Mouse (Mus musculus): ENCODE measurements at regions not wholly inside any gene's neighbourhood (a gene's known extent, or its start where the extent isn't known, plus 50 kb on each side); places are given as distances from the start of the nearest gene placed in this dataset.
"Not testable (repeated sequence)": the region's sequence is repeated elsewhere in the genome, so short reads cannot be mapped to it uniquely, and the experiment has no call there.

- DNase-seq (ENCODE audit: low spot score, missing footprints) (no peak), ATAC-seq (ENCODE audit: low FRiP score) (no peak)
- Histone ChIP-seq H3K36me3 (ENCODE audit: control insufficient read depth, insufficient read depth, low read length) (no peaks in the 10 kb centered on the region), H3K27ac (ENCODE audit: low read depth, low read length) (no peak overlapping the region), H3K4me2 (no peak overlapping the region), H3K9ac (ENCODE audit: low read length) (no peak overlapping the region), H3K4me3 (ENCODE audit: low read depth, low read length) (no peak overlapping the region), H3K27me3 (ENCODE audit: control insufficient read depth, insufficient read depth, low read length) (no peaks in the 10 kb centered on the region), H3K9me3 (ENCODE audit: control insufficient read depth, low read length) (no peaks in the 10 kb centered on the region; the same call in 1 of the 2 replicates), H3K4me1 (ENCODE audit: control insufficient read depth, insufficient read depth, low read length) (no peaks in the 10 kb centered on the region)
- 94% methylated on average over 14 of the region's 14 CpGs for WGBS
Observed at GRCm38 (mm10) chr6:37686094-37686493, 156.1 kb downstream of the Akr1d1 start.

DNA sequence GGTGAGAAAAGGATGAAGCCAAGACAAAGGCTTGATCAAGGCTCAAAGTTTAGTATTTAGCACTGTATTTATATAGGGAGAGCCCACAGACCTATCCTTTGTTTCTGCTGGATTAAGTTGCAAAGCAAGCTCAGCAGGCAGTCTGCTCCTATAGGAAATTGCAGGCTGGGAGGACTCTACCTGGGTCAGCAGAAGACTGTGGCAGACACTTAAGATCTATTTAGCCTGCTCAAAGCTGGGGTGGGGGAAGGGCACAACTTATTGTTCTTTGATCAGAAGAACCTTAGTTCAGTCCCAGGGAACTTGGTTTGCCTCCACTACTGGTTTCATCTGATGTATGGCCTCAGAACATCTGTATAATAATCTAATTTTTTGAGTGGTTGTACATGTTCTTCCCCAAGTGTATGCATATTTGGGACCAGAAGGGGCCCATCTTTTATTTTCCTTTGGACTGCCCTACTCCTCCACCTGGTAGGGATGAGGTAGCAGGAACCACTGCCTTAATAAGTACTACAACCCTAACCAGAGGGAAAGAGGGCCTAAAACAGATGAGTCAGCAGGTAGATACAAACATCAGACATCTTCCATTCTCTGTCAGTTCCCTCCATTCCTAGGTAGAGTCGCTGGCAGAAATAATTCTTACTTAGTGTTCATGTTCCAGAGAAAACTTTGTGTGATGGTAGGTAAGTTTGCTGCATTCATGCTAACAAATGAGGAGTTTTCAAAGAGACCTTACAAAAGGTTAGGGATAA is 159.1 kb downstream of the Akr1d1 start:
- Histone ChIP-seq H3K4me1 (ENCODE audit: control insufficient read depth, insufficient read depth, low read length) (no peaks in the 10 kb centered on the region), H3K4me2 (no peak overlapping the region), H3K36me3 (ENCODE audit: control insufficient read depth, insufficient read depth, low read length) (no peaks in the 10 kb centered on the region), H3K9me3 (ENCODE audit: control insufficient read depth, low read length) (no peaks in the 10 kb centered on the region), H3K27me3 (ENCODE audit: control insufficient read depth, insufficient read depth, low read length) (no peaks in the 10 kb centered on the region), H3K4me3 (ENCODE audit: low read depth, low read length) (no peak overlapping the region), H3K9ac (ENCODE audit: low read length) (no peak overlapping the region), H3K27ac (ENCODE audit: low read depth, low read length) (no peak overlapping the region)
- WGBS: 58% methylated on average over 1 of the region's 1 CpGs
- DNase-seq (ENCODE audit: low spot score, missing footprints) (no peak), ATAC-seq (ENCODE audit: low FRiP score) (no peak)

DNA sequence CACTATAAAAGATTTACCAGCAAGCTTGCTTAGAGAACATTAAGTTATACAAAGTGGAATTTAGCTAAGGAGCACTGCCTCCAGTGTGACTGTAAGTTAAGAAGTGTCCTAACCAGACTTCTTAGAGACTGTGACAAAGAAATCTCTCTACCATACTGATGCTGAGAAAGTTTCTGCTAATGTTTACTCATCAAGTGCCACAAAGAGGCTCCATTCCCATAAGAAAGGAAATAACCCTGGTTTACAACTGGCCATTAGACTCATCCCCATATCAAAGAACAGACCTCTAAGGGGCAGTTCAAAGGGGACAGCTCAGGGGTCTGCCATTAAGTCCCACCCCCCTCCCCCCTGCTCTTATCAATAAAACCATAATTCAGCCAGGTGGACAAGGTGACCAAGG is 159.7 kb downstream of the Akr1d1 start:
- Histone ChIP-seq H3K4me3 (ENCODE audit: low read depth, low read length) (no peak overlapping the region), H3K4me2 (no peak overlapping the region), H3K4me1 (ENCODE audit: control insufficient read depth, insufficient read depth, low read length) (no peaks in the 10 kb centered on the region), H3K9ac (ENCODE audit: low read length) (no peak overlapping the region), H3K36me3 (ENCODE audit: control insufficient read depth, insufficient read depth, low read length) (no peaks in the 10 kb centered on the region), H3K27me3 (ENCODE audit: control insufficient read depth, insufficient read depth, low read length) (no peaks in the 10 kb centered on the region), H3K27ac (ENCODE audit: low read depth, low read length) (no peak overlapping the region), H3K9me3 (ENCODE audit: control insufficient read depth, low read length) (no peaks in the 10 kb centered on the region)
- DNase-seq (ENCODE audit: low spot score, missing footprints) (no peak), ATAC-seq (ENCODE audit: low FRiP score) (no peak)

DNA sequence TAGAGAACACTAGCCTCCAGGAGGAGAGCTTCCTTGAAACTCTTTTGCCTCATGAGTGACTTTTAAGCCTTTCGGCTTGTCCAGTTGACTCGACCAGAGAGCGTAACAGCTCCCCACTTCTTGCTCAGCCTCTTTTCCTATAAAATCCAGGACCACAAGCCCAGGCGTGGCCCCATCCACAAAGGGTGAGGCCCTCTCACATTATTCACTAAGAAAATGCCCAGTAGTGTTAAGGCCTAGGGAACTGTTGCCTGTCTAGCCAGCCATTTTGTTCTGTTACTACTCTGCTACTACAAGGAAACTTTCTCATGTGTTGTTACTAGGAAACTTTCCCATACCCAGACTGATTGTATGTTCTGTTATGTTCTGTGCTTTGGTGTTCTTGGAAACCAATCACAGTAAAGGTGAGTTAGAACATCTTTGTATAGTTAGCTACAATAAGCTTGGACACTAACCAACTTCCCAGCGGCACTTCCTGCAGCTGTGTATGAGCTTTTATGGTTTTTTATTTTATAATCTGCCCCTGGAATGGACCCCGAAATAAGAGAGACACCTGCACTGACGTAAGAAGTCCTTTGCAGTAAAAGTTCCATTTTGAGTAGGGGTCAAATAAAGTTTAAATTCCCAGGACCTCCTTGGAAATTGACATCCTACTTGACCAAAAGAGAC is 162.1 kb downstream of the Akr1d1 start:
- DNase-seq (ENCODE audit: low spot score, missing footprints) (peak; percentile 73), ATAC-seq (ENCODE audit: low FRiP score) (no peak)
- 90% methylated on average over 7 of the region's 7 CpGs for WGBS
- no peak overlapping the region for H3K4me2 ChIP-seq
- H3K4me3 ChIP-seq (ENCODE audit: low read depth, low read length): no peak overlapping the region
- no peak overlapping the region for H3K27ac ChIP-seq (ENCODE audit: low read depth, low read length)
- no peaks in the 10 kb centered on the region for H3K9me3 ChIP-seq (ENCODE audit: control insufficient read depth, low read length)
- no peak overlapping the region for H3K9ac ChIP-seq (ENCODE audit: low read length)
- H3K27me3 ChIP-seq (ENCODE audit: control insufficient read depth, insufficient read depth, low read length): no peaks in the 10 kb centered on the region
- H3K4me1 ChIP-seq (ENCODE audit: control insufficient read depth, insufficient read depth, low read length): no peaks in the 10 kb centered on the region
- H3K36me3 ChIP-seq (ENCODE audit: control insufficient read depth, insufficient read depth, low read length): no peaks in the 10 kb centered on the region

DNA sequence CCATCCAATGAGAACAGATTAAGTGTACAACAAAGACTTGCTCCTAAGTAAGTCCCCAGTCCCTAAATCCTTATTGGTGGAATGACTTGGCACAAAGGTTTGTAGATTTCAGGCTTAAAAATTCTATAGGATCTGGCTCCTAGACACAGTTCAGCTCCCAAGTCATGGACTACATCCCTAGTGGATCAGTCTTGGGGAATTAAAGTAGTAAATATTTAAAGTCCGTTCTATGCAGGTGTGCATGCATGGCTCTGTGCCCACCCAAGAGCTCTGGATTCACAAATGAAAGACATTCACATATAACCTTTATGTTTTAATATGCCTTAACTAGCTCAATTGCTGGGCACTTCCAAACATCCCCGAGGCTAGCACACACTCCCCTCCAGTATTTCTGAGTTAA is 162.8 kb downstream of the Akr1d1 start:
- DNase-seq (ENCODE audit: low spot score, missing footprints): peak; percentile 44
- H3K4me2 ChIP-seq: no peak overlapping the region
- no peaks in the 10 kb centered on the region for H3K4me1 ChIP-seq (ENCODE audit: control insufficient read depth, insufficient read depth, low read length)
- H3K36me3 ChIP-seq (ENCODE audit: control insufficient read depth, insufficient read depth, low read length): no peaks in the 10 kb centered on the region
- no peak overlapping the region for H3K9ac ChIP-seq (ENCODE audit: low read length)
- H3K9me3 ChIP-seq (ENCODE audit: control insufficient read depth, low read length): no peaks in the 10 kb centered on the region
- H3K27me3 ChIP-seq (ENCODE audit: control insufficient read depth, insufficient read depth, low read length): no peaks in the 10 kb centered on the region
- ATAC-seq (ENCODE audit: low FRiP score): no peak
- no peak overlapping the region for H3K4me3 ChIP-seq (ENCODE audit: low read depth, low read length)
- 74% methylated on average over 2 of the region's 2 CpGs for WGBS
- no peak overlapping the region for H3K27ac ChIP-seq (ENCODE audit: low read depth, low read length)

- no peaks in the 10 kb centered on the region for H3K9me3 ChIP-seq (ENCODE audit: control insufficient read depth, low read length)
- no peaks in the 10 kb centered on the region for H3K4me1 ChIP-seq (ENCODE audit: control insufficient read depth, insufficient read depth, low read length)
- H3K27me3 ChIP-seq (ENCODE audit: control insufficient read depth, insufficient read depth, low read length): no peaks in the 10 kb centered on the region
- H3K4me3 ChIP-seq (ENCODE audit: low read depth, low read length): no peak overlapping the region
- no peak overlapping the region for H3K27ac ChIP-seq (ENCODE audit: low read depth, low read length)
- no peak overlapping the region for H3K4me2 ChIP-seq
- no peaks in the 10 kb centered on the region for H3K36me3 ChIP-seq (ENCODE audit: control insufficient read depth, insufficient read depth, low read length)
- DNase-seq (ENCODE audit: low spot score, missing footprints) (no peak), ATAC-seq (ENCODE audit: low FRiP score) (no peak)
- H3K9ac ChIP-seq (ENCODE audit: low read length): no peak overlapping the region
Observed at GRCm38 (mm10) chr6:37696074-37696473, 166.1 kb downstream of the Akr1d1 start.

- DNase-seq (ENCODE audit: low spot score, missing footprints): peak; percentile 2
- H3K9ac ChIP-seq (ENCODE audit: low read length): no peak overlapping the region
- H3K4me3 ChIP-seq (ENCODE audit: low read depth, low read length): no peak overlapping the region
- no peak overlapping the region for H3K4me2 ChIP-seq
- no peaks in the 10 kb centered on the region for H3K4me1 ChIP-seq (ENCODE audit: control insufficient read depth, insufficient read depth, low read length)
- H3K27ac ChIP-seq (ENCODE audit: low read depth, low read length): no peak overlapping the region
- H3K27me3 ChIP-seq (ENCODE audit: control insufficient read depth, insufficient read depth, low read length): no peaks in the 10 kb centered on the region
- no peaks in the 10 kb centered on the region for H3K9me3 ChIP-seq (ENCODE audit: control insufficient read depth, low read length)
- H3K36me3 ChIP-seq (ENCODE audit: control insufficient read depth, insufficient read depth, low read length): no peaks in the 10 kb centered on the region
- 92% methylated on average over 2 of the region's 2 CpGs for WGBS
- ATAC-seq (ENCODE audit: low FRiP score): no peak
Observed at GRCm38 (mm10) chr6:37703946-37704345, 166.7 kb upstream of the Trim24 start.

GRCm38 (mm10) chr6:37705733-37706145 is 164.9 kb upstream of the Trim24 start:
- Histone ChIP-seq H3K9me3 (ENCODE audit: control insufficient read depth, low read length) (no peaks in the 10 kb centered on the region), H3K27ac (ENCODE audit: low read depth, low read length) (no peak overlapping the region), H3K9ac (ENCODE audit: low read length) (no peak overlapping the region), H3K4me3 (ENCODE audit: low read depth, low read length) (no peak overlapping the region), H3K27me3 (ENCODE audit: control insufficient read depth, insufficient read depth, low read length) (no peaks in the 10 kb centered on the region), H3K4me2 (no peak overlapping the region), H3K36me3 (ENCODE audit: control insufficient read depth, insufficient read depth, low read length) (no peaks in the 10 kb centered on the region), H3K4me1 (ENCODE audit: control insufficient read depth, insufficient read depth, low read length) (no peaks in the 10 kb centered on the region)
- ATAC-seq (ENCODE audit: low FRiP score) (no peak), DNase-seq (ENCODE audit: low spot score, missing footprints) (peak; percentile 41)
- 83% methylated on average over 1 of the region's 1 CpGs for WGBS

- not testable (repeated sequence) for H3K9ac ChIP-seq (ENCODE audit: low read length); H3K9me3 ChIP-seq (ENCODE audit: control insufficient read depth, low read length); H3K4me2 ChIP-seq; H3K4me1 ChIP-seq (ENCODE audit: control insufficient read depth, insufficient read depth, low read length); H3K27me3 ChIP-seq (ENCODE audit: control insufficient read depth, insufficient read depth, low read length); ATAC-seq (ENCODE audit: low FRiP score); H3K27ac ChIP-seq (ENCODE audit: low read depth, low read length); H3K4me3 ChIP-seq (ENCODE audit: low read depth, low read length); H3K36me3 ChIP-seq (ENCODE audit: control insufficient read depth, insufficient read depth, low read length)
- WGBS: 80% methylated on average over 1 of the region's 1 CpGs
- DNase-seq (ENCODE audit: low spot score, missing footprints): peak; percentile 23
Observed at GRCm38 (mm10) chr6:37707671-37708070, 162.9 kb upstream of the Trim24 start.
